Mouse (Mus musculus): ENCODE results near the gene Axin1. TPM values are rescaled to one million over a fixed set of nuclear protein-coding genes. Genes with fewer than 3 reads are reported as not detected.
"Not testable (repeated sequence)": the region's sequence is repeated elsewhere in the genome, so short reads cannot be mapped to it uniquely, and the experiment has no call there.

The Axin1 gene
- polyA plus RNA-seq, 1 experiment from 2014 or later, result 10.5 TPM

DNA sequence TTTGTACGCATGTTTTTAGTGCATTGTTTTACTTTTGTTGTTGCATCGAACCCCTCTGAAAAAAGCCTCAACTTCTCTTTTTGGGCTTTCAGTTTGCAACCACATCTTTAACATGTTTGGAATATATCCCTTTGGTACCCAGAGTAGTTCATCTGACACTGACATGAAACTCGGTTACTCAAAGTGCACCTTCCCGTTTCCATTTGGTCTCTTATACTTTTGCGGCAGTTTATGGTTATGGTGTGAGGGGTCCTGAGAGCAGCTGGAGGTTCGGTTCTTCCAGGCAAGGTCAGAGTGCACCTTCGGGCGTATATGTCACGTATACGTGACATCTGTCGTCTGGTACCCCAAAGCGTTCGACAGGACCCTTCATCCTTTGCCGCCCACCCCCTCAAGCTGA, 25.7 kb upstream of the Axin1 start:
- Histone ChIP-seq H3K27me3 (ENCODE audit: poor library complexity, severe bottlenecking) (peaks cover 79% of the 10 kb centered on the region), H3K9me3 (no peaks in the 10 kb centered on the region), H3K36me3 (replicated peaks) (no peaks in the 10 kb centered on the region), H3K4me3 (peak overlapping the region; percentile 91), H3K27ac (peak overlapping the region; percentile 83; the same call in 1 of the 2 replicates), H3K4me1 (peaks cover 35% of the 10 kb centered on the region)
- DNase-seq (ENCODE audit: extremely low spot score, low spot score), result no peak
- 19% methylated on average over 14 of the region's 14 CpGs for WGBS

DNA sequence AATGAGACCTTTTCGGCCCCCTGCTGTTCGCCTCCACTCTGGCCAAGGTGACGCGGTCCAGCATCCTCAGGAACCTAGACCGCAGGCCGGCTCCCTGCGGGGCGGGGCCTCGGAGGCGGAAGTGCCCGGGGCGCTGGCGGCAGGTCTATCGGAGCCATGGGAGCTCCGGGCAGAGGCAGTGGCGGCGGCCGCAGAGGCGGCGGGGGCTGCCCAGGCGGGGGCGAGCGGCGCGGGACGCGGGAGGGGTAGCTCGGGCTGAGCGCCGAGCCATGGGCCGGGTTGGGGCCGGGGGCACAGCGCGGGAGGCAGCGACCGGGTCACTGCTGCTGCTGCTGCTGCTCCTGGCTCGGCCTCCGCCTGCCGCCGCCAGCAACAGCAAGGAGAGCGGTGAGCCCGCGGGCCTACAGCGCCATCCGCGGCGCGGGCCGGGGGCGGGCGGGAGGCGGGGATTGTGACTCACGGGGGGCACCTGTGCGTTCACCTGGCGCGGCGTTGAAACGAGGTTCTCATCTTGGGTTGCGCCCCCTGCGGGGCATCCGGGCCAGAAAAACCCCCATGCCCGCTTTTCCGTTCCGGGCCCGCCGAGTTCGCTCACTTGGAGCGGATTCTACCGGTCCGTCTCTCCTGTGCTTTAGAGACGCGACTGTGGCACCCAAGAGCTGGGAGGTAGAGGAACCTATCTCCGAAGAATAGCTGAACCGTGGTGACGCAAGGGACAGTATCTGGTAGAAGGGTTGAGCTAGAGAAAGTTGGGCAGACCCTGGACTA, 25.1 kb upstream of the Axin1 start, which contains the start of gene Tmem8:
Tmem8 (plus strand) TSS at position 119 of the 768 bp plus-strand sequence.
- under 1% methylated on average over 63 of the region's 75 CpGs for WGBS
- H3K4me1 ChIP-seq, result peaks cover 35% of the 10 kb centered on the region
- H3K9me3 ChIP-seq, result no peaks in the 10 kb centered on the region
- peaks cover 85% of the 10 kb centered on the region for H3K27me3 ChIP-seq (ENCODE audit: poor library complexity, severe bottlenecking)
- peak; percentile 62 for DNase-seq (ENCODE audit: extremely low spot score, low spot score)
- peak within 1 kb of the TSS; percentile 83 for H3K27ac ChIP-seq
- no peaks in the 10 kb centered on the region for H3K36me3 ChIP-seq (replicated peaks)
- peak within 1 kb of the TSS; percentile 91 for H3K4me3 ChIP-seq

GRCm38 (mm10) chr17:26114061-26114460, 24.4 kb upstream of the Axin1 start:
- WGBS, result 14% methylated on average over 8 of the region's 8 CpGs
- peaks cover 35% of the 10 kb centered on the region for H3K4me1 ChIP-seq
- no peak overlapping the region for H3K27ac ChIP-seq
- no peak for DNase-seq (ENCODE audit: extremely low spot score, low spot score)
- H3K4me3 ChIP-seq, result peak overlapping the region; percentile 91
- no peaks in the 10 kb centered on the region for H3K36me3 ChIP-seq (replicated peaks)
- H3K9me3 ChIP-seq, result no peaks in the 10 kb centered on the region
- H3K27me3 ChIP-seq (ENCODE audit: poor library complexity, severe bottlenecking), result peaks cover 92% of the 10 kb centered on the region

- H3K27ac ChIP-seq; H3K9me3 ChIP-seq; DNase-seq (ENCODE audit: extremely low spot score, low spot score); H3K4me3 ChIP-seq; H3K36me3 ChIP-seq (replicated peaks): not testable (repeated sequence)
- 70% methylated on average over 7 of the region's 7 CpGs for WGBS
- peaks cover 96% of the 10 kb centered on the region for H3K27me3 ChIP-seq (ENCODE audit: poor library complexity, severe bottlenecking)
- peaks cover 35% of the 10 kb centered on the region for H3K4me1 ChIP-seq
These were observed 24.0 kb upstream of the Axin1 start for GRCm38 (mm10) chr17:26114461-26114860.

GRCm38 (mm10) chr17:26115205-26115898, 23.1 kb upstream of the Axin1 start:
- 86% methylated on average over 7 of the region's 7 CpGs for WGBS
- peaks cover 95% of the 10 kb centered on the region for H3K27me3 ChIP-seq (ENCODE audit: poor library complexity, severe bottlenecking)
- H3K4me3 ChIP-seq, result no peak overlapping the region
- no peak for DNase-seq (ENCODE audit: extremely low spot score, low spot score)
- H3K4me1 ChIP-seq, result peaks cover 36% of the 10 kb centered on the region
- H3K36me3 ChIP-seq (replicated peaks), result no peaks in the 10 kb centered on the region
- H3K9me3 ChIP-seq, result no peaks in the 10 kb centered on the region
- no peak overlapping the region for H3K27ac ChIP-seq

- H3K36me3 ChIP-seq (replicated peaks), result no peaks in the 10 kb centered on the region
- no peak overlapping the region for H3K4me3 ChIP-seq
- no peak for DNase-seq (ENCODE audit: extremely low spot score, low spot score)
- no peak overlapping the region for H3K27ac ChIP-seq
- no peaks in the 10 kb centered on the region for H3K9me3 ChIP-seq
- H3K4me1 ChIP-seq, result peaks cover 32% of the 10 kb centered on the region
- peaks cover 88% of the 10 kb centered on the region for H3K27me3 ChIP-seq (ENCODE audit: poor library complexity, severe bottlenecking)
- 55% methylated on average over 3 of the region's 3 CpGs for WGBS
These were observed 22.5 kb upstream of the Axin1 start for GRCm38 (mm10) chr17:26115956-26116487.

- Histone ChIP-seq H3K36me3 (replicated peaks) (no peaks in the 10 kb centered on the region), H3K4me3 (no peak overlapping the region), H3K27me3 (ENCODE audit: poor library complexity, severe bottlenecking) (peaks cover 82% of the 10 kb centered on the region), H3K9me3 (no peaks in the 10 kb centered on the region), H3K27ac (no peak overlapping the region), H3K4me1 (peaks cover 25% of the 10 kb centered on the region)
- 90% methylated on average over 17 of the region's 17 CpGs for WGBS
- no peak for DNase-seq (ENCODE audit: extremely low spot score, low spot score)
These were observed 21.8 kb upstream of the Axin1 start for GRCm38 (mm10) chr17:26116503-26117258.

GRCm38 (mm10) chr17:26119766-26120710, 18.4 kb upstream of the Axin1 start:
- Histone ChIP-seq H3K27ac (no peak overlapping the region), H3K36me3 (replicated peaks) (peaks cover 6% of the 10 kb centered on the region), H3K27me3 (ENCODE audit: poor library complexity, severe bottlenecking) (peaks cover 48% of the 10 kb centered on the region), H3K9me3 (no peaks in the 10 kb centered on the region), H3K4me3 (no peak overlapping the region), H3K4me1 (peaks cover 28% of the 10 kb centered on the region)
- peak; percentile 55 for DNase-seq (ENCODE audit: extremely low spot score, low spot score)
- WGBS, result 52% methylated on average over 33 of the region's 33 CpGs

DNA sequence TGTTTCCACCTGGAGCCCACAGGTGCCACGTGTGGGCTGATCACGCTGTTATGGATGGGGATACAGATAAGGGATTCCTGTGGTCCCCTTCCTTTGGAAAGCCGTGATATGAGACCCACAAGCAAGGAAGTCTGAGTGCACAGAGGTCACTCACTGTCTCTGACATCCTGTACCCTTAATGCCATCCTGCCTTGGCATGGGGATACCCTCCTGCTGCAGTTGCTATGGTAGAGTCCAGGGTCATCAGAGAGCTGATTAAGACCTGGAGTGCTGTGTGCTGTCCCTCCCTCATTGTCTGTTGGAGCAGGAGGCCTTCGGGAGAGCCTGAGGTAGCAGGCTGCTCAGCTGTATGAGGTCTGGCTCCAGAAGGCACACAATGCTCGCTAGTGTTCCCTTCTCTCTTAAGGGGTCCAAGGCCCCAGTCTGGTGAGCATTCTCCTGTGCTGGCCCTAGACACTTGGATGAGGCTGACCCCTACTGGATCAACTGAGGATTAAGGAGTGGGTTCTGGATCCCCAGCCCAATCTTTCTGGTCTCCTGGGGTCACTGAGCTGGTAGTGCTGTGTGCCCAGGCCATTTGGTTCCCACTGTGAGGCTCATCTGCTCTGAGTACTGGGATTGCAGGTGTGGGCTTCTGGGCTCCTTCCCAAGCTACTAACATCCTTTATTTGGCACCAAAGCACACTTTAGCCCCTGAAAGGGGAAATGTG, 15.9 kb upstream of the Axin1 start:
- WGBS, result 63% methylated on average over 5 of the region's 5 CpGs
- Histone ChIP-seq H3K4me3 (peak overlapping the region; percentile 95), H3K36me3 (replicated peaks) (peaks cover 32% of the 10 kb centered on the region), H3K9me3 (no peaks in the 10 kb centered on the region), H3K4me1 (peaks cover 32% of the 10 kb centered on the region), H3K27me3 (ENCODE audit: poor library complexity, severe bottlenecking) (peaks cover 23% of the 10 kb centered on the region), H3K27ac (0 out of 2 replicates have a peak overlapping the region, but pooled peaks have one; percentile 26)
- DNase-seq (ENCODE audit: extremely low spot score, low spot score), result no peak

DNA sequence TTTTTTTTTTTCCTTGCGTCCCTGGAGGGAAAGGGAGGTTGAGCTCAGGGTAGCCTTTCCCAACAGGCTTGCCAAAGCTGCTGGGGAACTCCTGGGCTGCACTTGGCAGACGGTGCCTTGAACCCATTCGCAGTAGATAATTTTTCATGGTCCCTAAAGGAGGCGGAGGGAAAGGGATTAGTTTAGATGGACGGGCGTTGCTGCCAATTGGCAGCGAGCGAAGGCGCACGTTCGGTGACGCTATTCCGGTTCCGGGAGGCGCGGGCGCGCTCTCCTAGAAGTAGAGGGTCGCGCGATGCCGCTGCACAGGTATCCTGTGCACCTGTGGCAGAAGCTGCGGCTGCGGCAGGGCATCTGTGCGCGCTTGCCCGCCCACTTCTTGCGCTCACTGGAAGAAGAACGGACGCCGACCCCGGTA, 15.2 kb upstream of the Axin1 start, which contains the start of gene Mrpl28:
Mrpl28 (plus strand) TSS at position 234 of the 418 bp plus-strand sequence.
- WGBS, result under 1% methylated on average over 32 of the region's 32 CpGs
- peak; percentile 92 for DNase-seq (ENCODE audit: extremely low spot score, low spot score)
- Histone ChIP-seq H3K4me1 (peaks cover 32% of the 10 kb centered on the region), H3K27ac (peak within 1 kb of the TSS; percentile 84), H3K4me3 (peak within 1 kb of the TSS; percentile 95), H3K27me3 (ENCODE audit: poor library complexity, severe bottlenecking) (peaks cover 16% of the 10 kb centered on the region), H3K36me3 (replicated peaks) (peaks cover 39% of the 10 kb centered on the region), H3K9me3 (no peaks in the 10 kb centered on the region)

GRCm38 (mm10) chr17:26124560-26124959, 13.9 kb upstream of the Axin1 start:
- Histone ChIP-seq H3K27ac (no peak overlapping the region), H3K9me3 (no peaks in the 10 kb centered on the region), H3K4me1 (peaks cover 32% of the 10 kb centered on the region), H3K4me3 (peak overlapping the region; percentile 95), H3K27me3 (ENCODE audit: poor library complexity, severe bottlenecking) (peaks cover 3% of the 10 kb centered on the region), H3K36me3 (replicated peaks) (peaks cover 52% of the 10 kb centered on the region)
- no peak for DNase-seq (ENCODE audit: extremely low spot score, low spot score)
- 92% methylated on average over 7 of the region's 7 CpGs for WGBS
